Mouse (Mus musculus): ENCODE measurements around the gene Golt1a.

- TF ChIP-seq CTCF (IDR thresholded peaks at IDR 0.05; ENCODE audit: insufficient read depth, low read length) = no peak
- TF ChIP-seq POLR2A (IDR thresholded peaks at IDR 0.05; ENCODE audit: borderline replicate concordance, extremely low read depth, low read depth, low read length) = no peak
These were observed 41.6 kb upstream of the Golt1a start for GRCm38 (mm10) chr1:133267813-133268492.
